Mouse (Mus musculus) bone marrow macrophage, adult 2 months (primary cell): ENCODE data around the gene Kcnh4.

Source experiments
- CTCF ChIP-seq: IDR thresholded peaks from 2 replicates; pipeline ENCODE4 v1.5.1; 2012; ENCODE audit warnings: low read depth, mild to moderate bottlenecking, low read length, moderate library complexity
- POLR2A ChIP-seq: IDR thresholded peaks from 2 replicates; pipeline ENCODE4 v1.6.1; 2012; ENCODE audit warnings: mild to moderate bottlenecking, low read depth, low read length, borderline replicate concordance

DNA sequence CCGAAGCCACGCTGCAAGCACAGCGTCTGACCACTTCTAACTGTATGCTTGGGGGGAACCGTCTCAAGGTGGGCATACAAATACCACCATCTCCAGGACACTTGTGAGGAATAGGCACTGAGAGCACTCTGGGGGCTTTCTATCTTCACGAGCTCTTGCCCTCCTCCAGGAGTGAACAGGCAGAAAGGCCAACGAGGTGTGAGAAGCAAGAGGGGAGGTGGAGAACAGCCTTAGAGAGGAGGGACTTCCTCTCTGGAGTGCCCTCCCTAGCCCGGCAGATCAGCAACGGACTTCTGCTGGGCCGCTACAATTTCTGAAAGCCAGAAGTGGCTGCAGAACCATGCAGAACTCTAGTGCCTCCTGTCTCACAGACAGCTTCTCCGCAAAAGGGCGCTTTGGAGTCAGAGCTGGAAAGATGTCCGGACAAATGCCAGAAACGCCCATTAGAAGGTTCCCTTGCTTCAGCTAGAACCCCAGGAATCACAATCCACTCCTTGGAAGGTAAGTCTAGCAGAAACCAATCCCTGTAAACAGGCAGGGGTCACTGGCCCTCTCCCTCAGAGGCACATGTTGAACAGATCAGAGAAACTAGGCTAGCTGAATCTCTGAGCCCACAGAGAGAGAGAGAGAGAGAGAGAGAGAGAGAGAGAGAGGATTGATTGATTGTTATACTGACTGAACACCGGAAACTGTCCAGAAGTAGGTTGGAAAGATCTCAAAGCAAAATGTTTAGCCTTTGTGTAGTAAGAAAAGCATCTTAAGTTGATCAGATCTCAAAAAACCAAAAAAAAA is 23.6 kb downstream of the Kcnh4 start:
- no peak for TF ChIP-seq POLR2A
- no peak for TF ChIP-seq CTCF
